Mouse (Mus musculus): ENCODE results near the gene Rufy1. TPM values are rescaled to one million over a fixed set of nuclear protein-coding genes. Genes with fewer than 3 reads are reported as not detected.
A peak's percentile ranks its signal among the peaks of the same experiment; 100 is the strongest.

Gene Rufy1
- total and polyA plus RNA-seq, 3 experiments = 17.8 to 18.4 TPM; not detected in 1

DNA sequence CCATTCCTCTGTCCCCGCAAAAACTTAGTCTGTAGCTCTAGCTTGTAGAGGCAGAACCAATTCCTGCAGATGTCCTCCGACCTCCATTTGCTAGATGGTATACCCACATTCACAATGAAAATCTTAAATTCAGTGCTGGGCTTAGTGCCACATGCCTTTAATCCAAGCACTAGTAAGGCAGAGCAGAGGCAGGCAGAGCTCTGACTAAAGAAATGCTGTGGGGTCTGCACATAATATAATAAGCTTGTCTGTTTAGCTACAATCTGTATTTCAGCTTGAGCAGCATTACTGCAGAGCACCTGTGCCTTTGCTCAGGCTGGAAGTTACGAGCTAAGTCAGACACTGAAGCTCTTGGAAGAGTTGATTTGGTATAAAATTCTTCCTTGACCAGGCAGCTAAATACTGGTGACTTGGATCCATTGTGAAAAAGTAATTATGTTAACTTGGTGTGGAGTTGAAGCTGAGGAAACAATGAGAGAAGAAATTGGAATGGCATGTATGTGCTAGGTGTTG, 43.7 kb downstream of the Rufy1 start:
- peak; percentile 39 for DNase-seq (ENCODE audit: low read depth, low spot score)
- Histone ChIP-seq H3K4me3 (ENCODE audit: control insufficient read depth in 1 of 2, insufficient read depth in 1 of 2, low read depth in 2 of 2, low read length in 2 of 2) (no peak overlapping the region), H3K9me3 (replicated peaks; ENCODE audit: insufficient read depth, low read length) (no peaks in the 10 kb centered on the region), H3K4me1 (ENCODE audit: control insufficient read depth in 1 of 2, insufficient read depth in 2 of 2, low read length in 2 of 2) (no peaks in the 10 kb centered on the region; a peak in 1 of 4 replicates), H3K36me3 (ENCODE audit: control insufficient read depth in 1 of 2, insufficient read depth in 2 of 2, low read length in 2 of 2) (peaks cover 20 to 37% of the 10 kb centered on the region in 2 experiments), H3K79me2 (ENCODE audit: control insufficient read depth, insufficient read depth, low read length, poor library complexity) (peaks cover 1% of the 10 kb centered on the region; the same call in 1 of the 2 replicates), H3K9ac (ENCODE audit: control insufficient read depth, low read depth, low read length, poor library complexity, severe bottlenecking) (no peak overlapping the region), H3K27me3 (ENCODE audit: control insufficient read depth in 1 of 2, insufficient read depth in 2 of 2, low read length in 2 of 2) (no peaks in the 10 kb centered on the region), H3K27ac (ENCODE audit: control insufficient read depth, low read depth, low read length) (no peak overlapping the region)
- TF ChIP-seq POLR2A (IDR thresholded peaks at IDR 0.05; ENCODE audit: control insufficient read depth in 1 of 2, insufficient read depth in 1 of 2, low read depth in 1 of 2, low read length in 2 of 2, poor library complexity in 1 of 2) (peak in 1 of 2 experiments; percentile 62; a peak in 2 of 4 replicates), ZMIZ1 (IDR thresholded peaks at IDR 0.05; ENCODE audit: low read depth, low read length) (peak; percentile 60; the same call in 1 of the 2 replicates), MEF2A (IDR thresholded peaks at IDR 0.05; ENCODE audit: extremely low read depth, insufficient replicate concordance, low read depth, low read length, poor library complexity, severe bottlenecking) (no peak), POLR2AphosphoS2 (IDR thresholded peaks at IDR 0.05; ENCODE audit: low read length) (peak; percentile 98), SMC3 (IDR thresholded peaks at IDR 0.05; ENCODE audit: low read depth, low read length) (peak; percentile 4; the same call in 1 of the 2 replicates), MAZ (IDR thresholded peaks at IDR 0.05; ENCODE audit: low read depth, low read length) (no peak), CHD2 (IDR thresholded peaks at IDR 0.05; ENCODE audit: low read length) (peak; percentile 56)

DNA sequence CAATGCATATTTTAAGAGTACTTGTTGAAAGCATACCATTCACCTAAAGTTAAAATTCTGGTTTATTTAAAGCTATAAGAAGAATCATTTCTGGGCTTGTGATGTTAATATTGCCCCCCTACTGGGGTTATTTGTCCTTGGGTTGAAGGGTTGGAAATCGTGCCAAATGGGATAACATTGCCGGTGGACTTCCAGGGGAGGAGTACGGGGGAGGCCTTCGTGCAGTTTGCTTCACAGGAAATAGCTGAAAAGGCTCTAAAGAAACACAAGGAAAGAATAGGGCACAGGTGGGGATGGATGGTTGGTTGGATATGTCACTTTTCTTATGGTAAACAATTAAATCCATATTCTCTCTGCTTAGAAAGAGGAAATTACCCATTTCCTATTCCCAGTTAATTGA, 49.6 kb downstream of the Rufy1 start:
- 0 out of 2 replicates have a peak overlapping the region, but pooled peaks have one; percentile 3 for H3K9ac ChIP-seq (ENCODE audit: control insufficient read depth, low read depth, low read length, poor library complexity, severe bottlenecking)
- H3K36me3 ChIP-seq (ENCODE audit: control insufficient read depth in 1 of 2, insufficient read depth in 2 of 2, low read length in 2 of 2) = peaks cover 42 to 70% of the 10 kb centered on the region in 2 experiments
- TF ChIP-seq CHD2 (IDR thresholded peaks at IDR 0.05; ENCODE audit: low read length) (no peak), POLR2AphosphoS2 (IDR thresholded peaks at IDR 0.05; ENCODE audit: low read length) (peak; percentile 4; the same call in 1 of the 2 replicates), CHD1 (IDR thresholded peaks at IDR 0.05; ENCODE audit: low read depth, low read length) (0 out of 2 replicates have a peak, but pooled peaks have one; percentile 9)

DNA sequence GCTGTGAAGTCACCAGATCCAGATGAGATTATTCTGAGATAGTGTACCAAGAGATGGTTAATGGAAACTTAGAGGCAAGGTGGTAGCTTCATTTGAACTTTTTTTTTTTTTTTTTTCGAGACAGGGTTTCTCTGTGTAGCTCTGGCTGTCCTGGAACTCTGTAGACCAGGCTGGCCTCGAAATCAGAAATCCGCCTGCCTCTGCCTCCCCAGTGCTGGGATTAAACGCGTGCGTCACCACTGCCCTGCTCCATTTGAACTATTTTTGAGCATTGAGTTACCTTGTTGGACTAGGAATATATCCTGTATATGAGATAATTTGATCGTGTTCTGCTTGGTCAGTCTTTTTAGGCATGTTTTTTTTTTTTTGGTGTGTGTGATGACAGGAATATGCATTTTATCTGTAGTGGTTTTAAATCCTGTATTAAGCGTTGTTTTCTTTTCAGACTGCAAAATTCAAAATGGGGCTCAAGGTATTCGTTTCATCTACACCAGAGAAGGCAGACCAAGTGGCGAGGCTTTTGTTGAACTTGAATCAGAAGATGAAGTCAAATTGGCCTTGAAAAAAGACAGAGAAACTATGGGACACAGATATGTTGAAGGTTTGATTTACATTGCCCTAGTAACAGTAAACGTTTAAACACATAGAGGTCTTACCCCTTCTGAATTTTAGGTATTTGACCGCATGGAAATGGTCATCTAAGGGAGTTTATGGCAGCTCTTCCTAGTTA, 51.7 kb downstream of the Rufy1 start:
- no peak for TF ChIP-seq MAFK (IDR thresholded peaks at IDR 0.05; ENCODE audit: borderline replicate concordance, low read depth, low read length)
- TF ChIP-seq MYC (IDR thresholded peaks at IDR 0.05; ENCODE audit: low read depth, low read length) = no peak
- TF ChIP-seq ZMIZ1 (IDR thresholded peaks at IDR 0.05; ENCODE audit: low read depth, low read length) = no peak
- no peak; the same call in 1 of the 2 replicates for TF ChIP-seq SIN3A (IDR thresholded peaks at IDR 0.05; ENCODE audit: low read length)
- TF ChIP-seq MAZ (IDR thresholded peaks at IDR 0.05; ENCODE audit: low read depth, low read length) = no peak
- TF ChIP-seq GABPA (IDR thresholded peaks at IDR 0.05; ENCODE audit: low read depth, low read length) = no peak
- no peak for TF ChIP-seq E2F4 (IDR thresholded peaks at IDR 0.05; ENCODE audit: borderline replicate concordance, low read depth, low read length)
- TF ChIP-seq ETS1 (IDR thresholded peaks at IDR 0.05; ENCODE audit: low read depth, low read length) = no peak
- no peak for TF ChIP-seq CTCF (IDR thresholded peaks at IDR 0.05 in 2 of 3, conservative IDR thresholded peaks at IDR 0.05 in 1 of 3; ENCODE audit: control insufficient read depth in 1 of 3, insufficient read depth in 1 of 3, low read depth in 2 of 3, low read length in 3 of 3, poor library complexity in 1 of 3, severe bottlenecking in 1 of 3)
- TF ChIP-seq RAD21 (IDR thresholded peaks at IDR 0.05; ENCODE audit: low read depth, low read length) = no peak
- no peak for TF ChIP-seq MYB (IDR thresholded peaks at IDR 0.05; ENCODE audit: low read depth, low read length)
- no peak for TF ChIP-seq ZC3H11A (IDR thresholded peaks at IDR 0.05; ENCODE audit: low read depth, low read length)
- no peak for TF ChIP-seq CHD2 (IDR thresholded peaks at IDR 0.05; ENCODE audit: low read length)
- no peak overlapping the region for H3K27ac ChIP-seq (ENCODE audit: control insufficient read depth, low read depth, low read length)
- peaks cover 31% of the 10 kb centered on the region for H3K79me2 ChIP-seq (ENCODE audit: control insufficient read depth, insufficient read depth, low read length, poor library complexity)
- H3K4me3 ChIP-seq (ENCODE audit: control insufficient read depth in 1 of 2, insufficient read depth in 1 of 2, low read depth in 2 of 2, low read length in 2 of 2) = peak overlapping the region; percentile 62 to 93
- peaks cover 42 to 56% of the 10 kb centered on the region in 2 experiments for H3K36me3 ChIP-seq (ENCODE audit: control insufficient read depth in 1 of 2, insufficient read depth in 2 of 2, low read length in 2 of 2)
- H3K9me3 ChIP-seq (replicated peaks; ENCODE audit: insufficient read depth, low read length) = no peaks in the 10 kb centered on the region
- peak overlapping the region; percentile 98 for H3K9ac ChIP-seq (ENCODE audit: control insufficient read depth, low read depth, low read length, poor library complexity, severe bottlenecking)
- H3K27me3 ChIP-seq (ENCODE audit: control insufficient read depth in 1 of 2, insufficient read depth in 2 of 2, low read length in 2 of 2) = no peaks in the 10 kb centered on the region
- peaks cover 0 to 15% of the 10 kb centered on the region in 2 experiments; a peak in 3 of 4 replicates for H3K4me1 ChIP-seq (ENCODE audit: control insufficient read depth in 1 of 2, insufficient read depth in 2 of 2, low read length in 2 of 2)
- DNase-seq (ENCODE audit: low read depth, low spot score) = peak; percentile 34

More for the DNA sequence above, 49.6 kb downstream of the Rufy1 start:
- no peaks in the 10 kb centered on the region for H3K27me3 ChIP-seq (ENCODE audit: control insufficient read depth in 1 of 2, insufficient read depth in 2 of 2, low read length in 2 of 2)
- no peak overlapping the region; a peak in 1 of 4 replicates for H3K4me3 ChIP-seq (ENCODE audit: control insufficient read depth in 1 of 2, insufficient read depth in 1 of 2, low read depth in 2 of 2, low read length in 2 of 2)
- peaks cover 33% of the 10 kb centered on the region for H3K79me2 ChIP-seq (ENCODE audit: control insufficient read depth, insufficient read depth, low read length, poor library complexity)
- peaks cover 0 to 7% of the 10 kb centered on the region in 2 experiments; a peak in 3 of 4 replicates for H3K4me1 ChIP-seq (ENCODE audit: control insufficient read depth in 1 of 2, insufficient read depth in 2 of 2, low read length in 2 of 2)
- no peaks in the 10 kb centered on the region for H3K9me3 ChIP-seq (replicated peaks; ENCODE audit: insufficient read depth, low read length)
- no peak overlapping the region for H3K27ac ChIP-seq (ENCODE audit: control insufficient read depth, low read depth, low read length)
- DNase-seq (ENCODE audit: low read depth, low spot score) = no peak
